Mouse (Mus musculus) lung, embryonic 16.5 days (tissue): ENCODE measurements around the gene Lrsam1. TPM values are rescaled to one million over a fixed set of nuclear protein-coding genes. Genes with fewer than 3 reads are reported as not detected.

ENCODE experiments used
- ATAC-seq: fragments of 200-750 bp; cut with Nextera tagmentation; 2 replicates; pipeline ENCODE4 v1.8.0; 2017; ENCODE audit warnings: low read depth, mild to moderate bottlenecking, moderate library complexity
- H3K27ac ChIP-seq: fragments of 300-500 bp; sonication (generic); 2 replicates; pipeline ENCODE4 v1.5.1; 2014; ENCODE audit warnings: mild to moderate bottlenecking, control low read depth, low read length
- H3K27me3 ChIP-seq: fragments of 300-500 bp; sonication (generic); 2 replicates; pipeline ENCODE4 v1.6.1; 2014; ENCODE audit warnings: low read depth, low read length, mixed read lengths; ENCODE audit not compliant: control insufficient read depth, insufficient read depth
- H3K36me3 ChIP-seq: fragments of 300-500 bp; sonication (generic); 2 replicates; pipeline ENCODE4 v1.6.1; 2014; ENCODE audit warnings: low read length; ENCODE audit not compliant: control insufficient read depth, insufficient read depth
- H3K4me1 ChIP-seq: fragments of 300-500 bp; sonication (generic); replicated peaks from 2 replicates; pipeline ENCODE4 v1.6.1; 2014; ENCODE audit warnings: low read length, mixed read lengths; ENCODE audit not compliant: control insufficient read depth, insufficient read depth
- H3K4me2 ChIP-seq: fragments of 300-500 bp; sonication (generic); 2 replicates; pipeline ENCODE4 v1.6.1; 2014; ENCODE audit warnings: low read depth, low read length, control low read depth
- H3K4me3 ChIP-seq: fragments of 300-500 bp; sonication (generic); 2 replicates; pipeline ENCODE4 v1.5.1; 2014; ENCODE audit warnings: mild to moderate bottlenecking, low read length, control low read depth
- H3K9ac ChIP-seq: fragments of 300-500 bp; sonication (generic); 2 replicates; pipeline ENCODE4 v1.6.1; 2014; ENCODE audit warnings: low read length, control low read depth
- H3K9me3 ChIP-seq: fragments of 300-500 bp; sonication (generic); 2 replicates; pipeline ENCODE4 v1.6.1; 2016; ENCODE audit warnings: low read length; ENCODE audit not compliant: control insufficient read depth
- WGBS: fragments of 180-500 bp; shearing (Covaris S2); extraction: QIAGEN DNeasy Blood & Tissue Kit; methylation state at CpG from one replicate; pipeline ENCODE4 v1.1.7; 2014; 5-methylcytosine and 5-hydroxymethylcytosine counted together
- polyA plus RNA-seq: library from polyadenylated mRNA; unstranded; fragments of >200 nt; fragmentation: Nextera tagmentation; extraction: Ambion mirVana; gene quantifications from 2 replicates; pipeline ENCODE4 v1.2.1, GENCODE M21; 2015

The Lrsam1 gene
- polyA plus RNA-seq, 1 experiment from 2014 or later, result 10.6 TPM

DNA sequence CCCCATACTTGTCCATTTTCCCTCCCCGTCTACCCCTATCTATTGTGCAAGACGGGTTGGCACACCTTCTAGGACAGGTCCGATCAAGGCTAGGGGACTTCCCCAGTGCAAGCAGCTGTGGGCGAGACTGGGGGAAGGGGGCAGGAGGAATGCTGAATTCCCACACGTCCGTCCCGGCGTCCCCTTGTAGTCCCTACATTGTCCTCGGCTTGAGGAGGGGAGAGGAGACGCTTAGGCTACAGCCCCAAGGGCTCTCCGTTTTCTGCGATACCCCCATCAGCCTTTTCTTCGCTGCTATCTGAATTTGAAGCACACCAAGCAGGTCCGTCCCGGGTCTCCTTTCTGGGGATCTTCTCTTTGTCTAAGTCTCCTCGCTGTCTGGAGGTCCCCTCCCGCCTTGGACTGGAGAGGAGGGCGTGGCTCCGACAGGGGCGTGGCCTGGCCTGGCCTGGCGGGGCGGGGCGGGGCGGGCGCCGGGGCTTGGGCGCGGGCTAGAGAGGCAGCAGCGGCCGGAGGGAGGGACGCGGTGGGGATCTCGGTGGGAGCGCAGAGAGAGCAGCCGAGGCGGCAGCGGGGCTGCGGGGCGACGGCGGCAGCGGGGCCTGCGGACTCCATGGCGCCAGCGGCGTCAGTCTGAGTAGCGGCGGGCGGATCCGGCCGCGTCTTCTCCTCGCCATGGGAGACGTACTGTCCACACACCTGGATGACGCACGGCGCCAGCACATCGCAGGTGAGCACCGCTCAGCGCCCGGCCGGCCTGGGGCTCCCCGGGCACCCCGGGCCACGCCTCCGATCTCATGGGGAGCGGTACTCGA, 85.5 kb downstream of the Lrsam1 start, which contains the start of gene Fam129b:
TSS of gene Fam129b (plus strand) at position 440 of the 815 bp plus-strand sequence.
- H3K36me3 ChIP-seq, result no peaks in the 10 kb centered on the region
- H3K27me3 ChIP-seq, result no peaks in the 10 kb centered on the region
- peak within 1 kb of the TSS; percentile 80 for H3K4me2 ChIP-seq
- peak within 1 kb of the TSS; percentile 96 for H3K9ac ChIP-seq
- no peaks in the 10 kb centered on the region for H3K9me3 ChIP-seq
- H3K4me1 ChIP-seq, result peaks cover 52% of the 10 kb centered on the region
- H3K4me3 ChIP-seq, result peak within 1 kb of the TSS; percentile 91
- ATAC-seq, result peak; percentile 87
- WGBS, result under 1% methylated on average over 65 of the region's 68 CpGs
- H3K27ac ChIP-seq, result peak within 1 kb of the TSS; percentile 97

Other genes starting within 250 kb of the Lrsam1 start
- 77.2 and 85.1 TPM in 2 replicates for gene Cdk9, start 248.5 kb downstream of the Lrsam1 start, polyA plus RNA-seq
- 43.2 and 46.2 TPM in 2 replicates for gene Sh2d3c, start 240.6 kb downstream of the Lrsam1 start, polyA plus RNA-seq
- 0.34 and 0.43 TPM in 2 replicates for gene 6330409D20Rik, start 220.6 kb downstream of the Lrsam1 start, polyA plus RNA-seq
- gene Tor2a, start 204.4 kb downstream of the Lrsam1 start, polyA plus RNA-seq, result 61.7 and 63.5 TPM in 2 replicates
- gene Ttc16, start 186.0 kb downstream of the Lrsam1 start, polyA plus RNA-seq, result 1.2 and 2.1 TPM in 2 replicates
- gene Ptrh1, start 185.8 kb downstream of the Lrsam1 start, polyA plus RNA-seq, result 4.1 and 4.5 TPM in 2 replicates
- 2.1 and 2.4 TPM in 2 replicates for gene Cfap157, start 177.2 kb downstream of the Lrsam1 start, polyA plus RNA-seq
- 21.9 and 24.1 TPM in 2 replicates for gene Stxbp1, start 114.4 kb downstream of the Lrsam1 start, polyA plus RNA-seq
- 133 and 141 TPM in 2 replicates for gene Fam129b, start 85.5 kb downstream of the Lrsam1 start, polyA plus RNA-seq
- 145 and 151 TPM in 2 replicates for gene Rpl12, start 55 bp downstream of the Lrsam1 start, polyA plus RNA-seq
- 19.2 and 20.6 TPM in 2 replicates for gene Slc2a8, start 20.5 kb upstream of the Lrsam1 start, polyA plus RNA-seq
- gene Garnl3, start 170.0 kb upstream of the Lrsam1 start, polyA plus RNA-seq, result 9.3 and 11.0 TPM in 2 replicates